Mouse (Mus musculus) neural tube, embryonic 12.5 days (tissue): ENCODE results near the gene Uhrf1. TPM values are rescaled to one million over a fixed set of nuclear protein-coding genes. Genes with fewer than 3 reads are reported as not detected.

Experiments used
- ATAC-seq: fragments of 200-750 bp; cut with Nextera tagmentation; 2 replicates; pipeline ENCODE4 v1.8.0; 2017; ENCODE audit warnings: low read depth, mild to moderate bottlenecking, moderate TSS enrichment, moderate library complexity; ENCODE audit not compliant: low FRiP score
- H3K27ac ChIP-seq: fragments of 300-500 bp; sonication (generic); 2 replicates; pipeline ENCODE4 v1.5.1; 2016
- H3K27me3 ChIP-seq: fragments of 300-500 bp; sonication (generic); replicated peaks from 2 replicates; pipeline ENCODE4 v1.6.1; 2016; ENCODE audit warnings: mild to moderate bottlenecking
- H3K36me3 ChIP-seq: fragments of 300-500 bp; sonication (generic); 2 replicates; pipeline ENCODE4 v1.6.1; 2016; ENCODE audit warnings: mild to moderate bottlenecking
- H3K4me1 ChIP-seq: fragments of 300-500 bp; sonication (generic); 2 replicates; pipeline ENCODE4 v1.6.1; 2016
- H3K4me2 ChIP-seq: fragments of 300-500 bp; sonication (generic); replicated peaks from 2 replicates; pipeline ENCODE4 v1.6.1; 2016; ENCODE audit warnings: mild to moderate bottlenecking
- H3K4me3 ChIP-seq: fragments of 300-500 bp; sonication (generic); 2 replicates; pipeline ENCODE4 v1.5.1; 2016
- H3K9ac ChIP-seq: fragments of 300-500 bp; sonication (generic); 2 replicates; pipeline ENCODE4 v1.6.1; 2016; ENCODE audit warnings: mild to moderate bottlenecking
- H3K9me3 ChIP-seq: fragments of 300-500 bp; sonication (generic); 2 replicates; pipeline ENCODE4 v1.6.1; 2016; ENCODE audit warnings: mild to moderate bottlenecking
- WGBS: fragments of 180-500 bp; shearing (Covaris S2); methylation state at CpG from one replicate; pipeline ENCODE4 v1.1.7; 2016; 5-methylcytosine and 5-hydroxymethylcytosine counted together
- polyA plus RNA-seq: library from polyadenylated mRNA; unstranded; fragments of >200 nt; fragmentation: Nextera tagmentation; extraction: Ambion mirVana; gene quantifications from 2 replicates; pipeline ENCODE4 v1.2.1, GENCODE M21; 2016

Uhrf1 gene
- polyA plus RNA-seq, 1 experiment from 2014 or later: 95.2 TPM

- no peak overlapping the region for H3K9ac ChIP-seq
These were observed 56.7 kb downstream of the Uhrf1 start for GRCm38 (mm10) chr17:56359864-56360263.

GRCm38 (mm10) chr17:56360451-56360850, 57.3 kb downstream of the Uhrf1 start:
- Histone ChIP-seq H3K9ac (0 out of 2 replicates have a peak overlapping the region, but pooled peaks have one; percentile 1), H3K27ac (no peak overlapping the region), H3K9me3 (no peaks in the 10 kb centered on the region), H3K36me3 (peaks cover 40% of the 10 kb centered on the region), H3K4me2 (no peak overlapping the region), H3K4me3 (no peak overlapping the region), H3K27me3 (no peaks in the 10 kb centered on the region), H3K4me1 (peaks cover 11% of the 10 kb centered on the region)
- 23% methylated on average over 8 of the region's 8 CpGs for WGBS
- no peak for ATAC-seq

More at GRCm38 (mm10) chr17:56359864-56360263, 56.7 kb downstream of the Uhrf1 start:
- 88% methylated on average over 1 of the region's 1 CpGs for WGBS
- H3K4me1 ChIP-seq: peaks cover 6% of the 10 kb centered on the region; the same call in 1 of the 2 replicates
- H3K27ac ChIP-seq: no peak overlapping the region
- H3K9me3 ChIP-seq: no peaks in the 10 kb centered on the region
- no peak overlapping the region for H3K4me3 ChIP-seq
- ATAC-seq: no peak
- H3K36me3 ChIP-seq: peaks cover 43% of the 10 kb centered on the region
- no peaks in the 10 kb centered on the region for H3K27me3 ChIP-seq
- H3K4me2 ChIP-seq: no peak overlapping the region

GRCm38 (mm10) chr17:56361542-56361941, 58.4 kb downstream of the Uhrf1 start:
- Histone ChIP-seq H3K4me1 (peaks cover 19% of the 10 kb centered on the region), H3K36me3 (peaks cover 34% of the 10 kb centered on the region), H3K27me3 (no peaks in the 10 kb centered on the region), H3K4me2 (no peak overlapping the region), H3K27ac (no peak overlapping the region), H3K9ac (no peak overlapping the region), H3K4me3 (no peak overlapping the region), H3K9me3 (no peaks in the 10 kb centered on the region)
- WGBS: 88% methylated on average over 2 of the region's 2 CpGs
- no peak for ATAC-seq

DNA sequence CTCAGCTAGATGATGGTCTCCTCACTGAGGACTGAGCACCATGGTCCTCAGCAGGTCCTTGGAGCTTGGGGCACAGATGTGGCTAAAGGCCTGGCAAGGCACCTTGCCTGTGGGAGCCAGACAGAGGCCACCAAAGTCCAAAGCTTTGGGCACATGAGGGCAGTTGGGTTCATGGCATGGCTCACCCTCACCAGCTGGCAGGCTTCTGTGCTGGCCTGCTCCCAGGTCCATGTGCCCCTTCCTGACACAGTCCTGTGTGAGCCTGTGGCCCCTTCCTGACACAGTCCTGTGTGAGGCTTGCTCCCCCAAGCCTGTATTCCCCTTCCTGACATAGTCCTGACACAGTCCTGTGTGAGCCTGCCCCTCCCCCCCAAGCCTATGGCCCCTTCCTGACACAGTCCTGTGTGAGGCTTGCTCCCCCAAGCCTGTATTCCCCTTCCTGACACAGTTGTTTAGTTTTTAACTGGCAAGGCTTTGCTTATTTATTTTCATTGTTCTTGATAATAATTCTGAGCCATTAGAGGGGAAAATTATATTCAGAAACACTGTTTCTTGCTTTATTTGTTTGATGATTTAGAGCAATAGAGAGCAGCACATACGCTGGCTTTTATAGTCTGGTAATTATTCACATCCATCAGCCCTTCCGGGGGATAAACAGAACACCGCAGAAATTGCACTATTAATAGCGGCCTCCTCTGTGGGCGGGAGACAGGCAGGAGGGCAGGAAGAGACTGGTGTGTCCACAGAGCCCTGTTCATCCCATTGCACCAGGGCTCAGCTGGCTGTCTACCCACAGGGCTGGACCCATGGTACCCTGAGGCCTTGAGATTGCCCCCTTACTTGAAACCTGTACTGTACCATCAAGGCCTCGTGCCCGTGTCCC, 62.9 kb downstream of the Uhrf1 start:
- Histone ChIP-seq H3K4me3 (no peak overlapping the region), H3K4me1 (peaks cover 24% of the 10 kb centered on the region), H3K4me2 (0 out of 2 replicates have a peak overlapping the region, but pooled peaks have one; percentile 2), H3K9me3 (no peaks in the 10 kb centered on the region), H3K27ac (peak overlapping the region; percentile 59), H3K9ac (0 out of 2 replicates have a peak overlapping the region, but pooled peaks have one; percentile 21), H3K27me3 (no peaks in the 10 kb centered on the region), H3K36me3 (peaks cover 41% of the 10 kb centered on the region)
- 55% methylated on average over 7 of the region's 7 CpGs for WGBS
- ATAC-seq: peak; percentile 65

GRCm38 (mm10) chr17:56368291-56368790, 65.2 kb downstream of the Uhrf1 start:
- Histone ChIP-seq H3K4me3 (no peak overlapping the region), H3K36me3 (peaks cover 58% of the 10 kb centered on the region), H3K27me3 (no peaks in the 10 kb centered on the region), H3K9ac (no peak overlapping the region), H3K4me1 (peaks cover 29% of the 10 kb centered on the region), H3K27ac (no peak overlapping the region), H3K4me2 (no peak overlapping the region), H3K9me3 (no peaks in the 10 kb centered on the region)
- WGBS: 85% methylated on average over 6 of the region's 6 CpGs
- ATAC-seq: no peak

GRCm38 (mm10) chr17:56370090-56370489, 67.0 kb downstream of the Uhrf1 start:
- WGBS: 83% methylated on average over 3 of the region's 3 CpGs
- no peak for ATAC-seq
- Histone ChIP-seq H3K4me2 (no peak overlapping the region), H3K27me3 (no peaks in the 10 kb centered on the region), H3K9ac (no peak overlapping the region), H3K9me3 (no peaks in the 10 kb centered on the region), H3K4me3 (no peak overlapping the region), H3K36me3 (peaks cover 62% of the 10 kb centered on the region), H3K4me1 (peaks cover 32% of the 10 kb centered on the region), H3K27ac (no peak overlapping the region)

GRCm38 (mm10) chr17:56371029-56371660, 68.0 kb downstream of the Uhrf1 start:
- Histone ChIP-seq H3K9me3 (no peaks in the 10 kb centered on the region), H3K27ac (no peak overlapping the region), H3K4me3 (no peak overlapping the region), H3K27me3 (no peaks in the 10 kb centered on the region), H3K9ac (no peak overlapping the region), H3K36me3 (peaks cover 64% of the 10 kb centered on the region), H3K4me1 (peaks cover 22% of the 10 kb centered on the region; the same call in 1 of the 2 replicates), H3K4me2 (no peak overlapping the region)
- ATAC-seq: no peak
- WGBS: 53% methylated on average over 15 of the region's 15 CpGs

GRCm38 (mm10) chr17:56372109-56372508, 69.0 kb downstream of the Uhrf1 start:
- Histone ChIP-seq H3K4me3 (no peak overlapping the region), H3K4me2 (no peak overlapping the region), H3K9ac (no peak overlapping the region), H3K27ac (no peak overlapping the region), H3K4me1 (peaks cover 16% of the 10 kb centered on the region; the same call in 1 of the 2 replicates), H3K9me3 (no peaks in the 10 kb centered on the region), H3K36me3 (peaks cover 74% of the 10 kb centered on the region), H3K27me3 (no peaks in the 10 kb centered on the region)
- ATAC-seq: no peak
- WGBS: 79% methylated on average over 4 of the region's 4 CpGs

Other genes with a start within 250 kb of the Uhrf1 start
- 61.0 and 63.8 TPM in 2 replicates for gene Ubxn6, start 228.3 kb upstream of the Uhrf1 start, polyA plus RNA-seq
- gene Hdgfl2, start 223.7 kb upstream of the Uhrf1 start, polyA plus RNA-seq: 166 and 173 TPM in 2 replicates
- gene Plin4, start 193.5 kb upstream of the Uhrf1 start, polyA plus RNA-seq: 0.05 and 0.10 TPM in 2 replicates
- 0.30 and 0.38 TPM in 2 replicates for gene Plin5, start 185.7 kb upstream of the Uhrf1 start, polyA plus RNA-seq
- gene Lrg1, start 181.3 kb upstream of the Uhrf1 start, polyA plus RNA-seq: 0.14 TPM in 1 of 2 replicates, not detected in the other
- 12.5 and 13.0 TPM in 2 replicates for gene Sema6b, start 163.0 kb upstream of the Uhrf1 start, polyA plus RNA-seq
- gene Tnfaip8l1, start 140.8 kb upstream of the Uhrf1 start, polyA plus RNA-seq: 8.9 and 9.8 TPM in 2 replicates
- 65.5 and 65.9 TPM in 2 replicates for gene Mydgf, start 119.4 kb upstream of the Uhrf1 start, polyA plus RNA-seq
- gene Dpp9, start 84.4 kb upstream of the Uhrf1 start, polyA plus RNA-seq: 35.0 and 35.1 TPM in 2 replicates
- gene Fem1a, start 46.5 kb upstream of the Uhrf1 start, polyA plus RNA-seq: 19.9 and 20.6 TPM in 2 replicates
- 1.5 and 2.0 TPM in 2 replicates for gene Ticam1, start 26.5 kb upstream of the Uhrf1 start, polyA plus RNA-seq
- 29.0 and 31.7 TPM in 2 replicates for gene Plin3, start 10.4 kb upstream of the Uhrf1 start, polyA plus RNA-seq
- gene Arrdc5, start 3.0 kb upstream of the Uhrf1 start, polyA plus RNA-seq: not detected in 2 replicates
- 86.1 and 86.7 TPM in 2 replicates for gene Kdm4b, start 22.7 kb downstream of the Uhrf1 start, polyA plus RNA-seq
- 294 and 314 TPM in 2 replicates for gene Ptprs, start 173.2 kb downstream of the Uhrf1 start, polyA plus RNA-seq
- gene Znrf4, start 209.1 kb downstream of the Uhrf1 start, polyA plus RNA-seq: not detected in 2 replicates